Mouse (Mus musculus): ENCODE results near the gene Btg2.

GRCm38 (mm10) chr1:134103861-134104260 lies 24.9 kb upstream of the Btg2 start:
- no peak for TF ChIP-seq CTCF (IDR thresholded peaks at IDR 0.05; ENCODE audit: control insufficient read depth, insufficient read depth, insufficient read length)
- TF ChIP-seq USF1 (IDR thresholded peaks at IDR 0.05; ENCODE audit: low read depth), result no peak
- no peak for TF ChIP-seq CEBPB (IDR thresholded peaks at IDR 0.05; ENCODE audit: low read depth)
- no peak for TF ChIP-seq MYOD1 (IDR thresholded peaks at IDR 0.05; ENCODE audit: control insufficient read depth, insufficient read length, low read depth)
- TF ChIP-seq MAX (IDR thresholded peaks at IDR 0.05), result no peak
- TF ChIP-seq MYOG (IDR thresholded peaks at IDR 0.05; ENCODE audit: control insufficient read depth, extremely low read depth, insufficient read length), result no peak
